Mouse (Mus musculus) intestine, postnatal 0 days (tissue): Measurements from ENCODE around the gene Gm26920. TPM values are rescaled to one million over a fixed set of nuclear protein-coding genes. Genes with fewer than 3 reads are reported as not detected.

Source experiments
- ATAC-seq: fragments of 200-750 bp; cut with Nextera tagmentation; 2 replicates; pipeline ENCODE4 v1.8.0; 2017; ENCODE audit warnings: mild to moderate bottlenecking, moderate TSS enrichment, moderate library complexity
- H3K27ac ChIP-seq: fragments of 300-500 bp; sonication (generic); 2 replicates; pipeline ENCODE4 v1.5.1; 2014; ENCODE audit warnings: mild to moderate bottlenecking, low read depth, low read length, moderate library complexity
- H3K27me3 ChIP-seq: fragments of 300-500 bp; sonication (generic); replicated peaks from 2 replicates; pipeline ENCODE4 v1.6.1; 2014; ENCODE audit warnings: low read length, mixed read lengths; ENCODE audit not compliant: control insufficient read depth, insufficient read depth
- H3K36me3 ChIP-seq: fragments of 300-500 bp; sonication (generic); 2 replicates; pipeline ENCODE4 v1.6.1; 2014; ENCODE audit warnings: mild to moderate bottlenecking, moderate library complexity; ENCODE audit not compliant: control insufficient read depth, insufficient read depth
- H3K4me1 ChIP-seq: fragments of 300-500 bp; sonication (generic); replicated peaks from 2 replicates; pipeline ENCODE4 v1.6.1; 2014; ENCODE audit warnings: antibody characterized with exemption, low read length, mixed read lengths; ENCODE audit not compliant: control insufficient read depth, insufficient read depth
- H3K4me2 ChIP-seq: fragments of 300-500 bp; sonication (generic); replicated peaks from 2 replicates; pipeline ENCODE4 v1.6.1; 2014; ENCODE audit warnings: low read depth, mild to moderate bottlenecking, moderate library complexity
- H3K4me3 ChIP-seq: fragments of 300-500 bp; sonication (generic); 2 replicates; pipeline ENCODE4 v1.5.1; 2014; ENCODE audit warnings: low read depth, low read length
- H3K9ac ChIP-seq: fragments of 300-500 bp; sonication (generic); 2 replicates; pipeline ENCODE4 v1.6.1; 2014; ENCODE audit warnings: mild to moderate bottlenecking, low read depth, low read length
- H3K9me3 ChIP-seq: fragments of 300-500 bp; sonication (generic); 2 replicates; pipeline ENCODE4 v1.6.1; 2016; ENCODE audit warnings: mixed run types; ENCODE audit not compliant: control insufficient read depth
- CTCF ChIP-seq: sonication (generic); IDR thresholded peaks from 2 replicates; pipeline ENCODE4 v1.5.1; 2016; ENCODE audit warnings: low read depth, mild to moderate bottlenecking, control low read depth, antibody characterized with exemption, moderate library complexity
- WGBS: fragments of 180-500 bp; shearing (Covaris S2); extraction: QIAGEN DNeasy Blood & Tissue Kit; methylation state at CpG from one replicate; pipeline ENCODE4 v1.1.7; 2014; 5-methylcytosine and 5-hydroxymethylcytosine counted together
- polyA plus RNA-seq: library from polyadenylated mRNA; unstranded; fragments of >200 nt; fragmentation: Nextera tagmentation; extraction: Ambion mirVana; gene quantifications from 2 replicates; pipeline ENCODE4 v1.2.1, GENCODE M21; 2015

The Gm26920 gene
- polyA plus RNA-seq, 1 experiment from 2014 or later: not detected

DNA sequence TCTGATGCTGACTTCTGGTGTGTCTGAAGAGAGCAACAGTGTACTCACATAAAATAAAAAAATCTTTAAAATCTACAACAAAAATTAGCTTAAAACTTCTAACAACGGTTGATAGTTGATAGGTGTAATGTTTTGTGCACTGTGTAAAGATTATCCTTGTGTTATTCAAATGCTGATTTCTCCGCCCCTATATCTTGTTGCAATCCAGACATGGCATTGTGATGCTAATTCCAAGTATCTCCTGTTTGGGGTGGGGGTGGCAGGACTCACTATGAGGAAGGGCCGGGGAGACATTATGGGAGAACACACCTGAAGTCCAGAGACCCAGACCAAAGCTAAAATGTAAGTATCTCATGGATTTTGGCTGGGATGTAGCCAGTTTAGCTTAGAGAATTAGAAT lies 58.8 kb downstream of the Gm26920 start:
- ATAC-seq: no peak
- no peaks in the 10 kb centered on the region for H3K9me3 ChIP-seq
- no peak overlapping the region for H3K9ac ChIP-seq
- no peak overlapping the region for H3K4me3 ChIP-seq
- peaks cover 15% of the 10 kb centered on the region for H3K36me3 ChIP-seq
- H3K4me1 ChIP-seq: no peaks in the 10 kb centered on the region
- WGBS: 86% methylated on average over 3 of the region's 3 CpGs
- H3K4me2 ChIP-seq: no peak overlapping the region
- H3K27ac ChIP-seq: no peak overlapping the region
- no peak for TF ChIP-seq CTCF
- H3K27me3 ChIP-seq: no peaks in the 10 kb centered on the region

DNA sequence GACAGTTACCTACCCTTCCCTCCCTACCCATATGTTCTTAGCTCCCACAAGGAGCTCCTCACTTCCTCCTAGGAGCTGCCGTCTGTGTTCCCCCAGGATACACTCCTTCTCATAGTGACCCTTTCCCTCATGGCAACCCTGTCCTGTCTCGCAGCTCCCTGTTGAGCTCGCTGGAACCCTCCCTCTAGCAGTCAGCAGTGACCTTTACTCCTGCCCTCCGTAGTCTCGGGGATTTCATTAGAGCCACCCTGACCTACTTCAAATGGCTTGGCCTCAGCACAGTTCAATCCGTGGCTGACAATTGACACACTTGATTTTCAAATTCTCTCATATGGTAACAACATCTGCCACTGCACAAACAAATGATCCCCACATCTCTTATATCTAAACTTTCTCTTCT lies 59.5 kb downstream of the Gm26920 start:
- no peak for ATAC-seq
- 11% methylated on average over 6 of the region's 6 CpGs for WGBS

GRCm38 (mm10) chr7:30028572-30028971 lies 61.6 kb downstream of the Gm26920 start:
- no peak for TF ChIP-seq CTCF
- Histone ChIP-seq H3K9ac (no peak overlapping the region), H3K36me3 (peaks cover 35% of the 10 kb centered on the region), H3K4me1 (no peaks in the 10 kb centered on the region), H3K9me3 (no peaks in the 10 kb centered on the region), H3K27ac (no peak overlapping the region; the same call in 1 of the 2 replicates), H3K27me3 (no peaks in the 10 kb centered on the region), H3K4me2 (no peak overlapping the region), H3K4me3 (no peak overlapping the region)
- 93% methylated on average over 3 of the region's 3 CpGs for WGBS
- ATAC-seq: no peak

More for the DNA sequence above, 59.5 kb downstream of the Gm26920 start:
- H3K27ac ChIP-seq: no peak overlapping the region
- H3K4me1 ChIP-seq: no peaks in the 10 kb centered on the region
- H3K9me3 ChIP-seq: no peaks in the 10 kb centered on the region
- no peaks in the 10 kb centered on the region for H3K27me3 ChIP-seq
- no peak overlapping the region for H3K4me2 ChIP-seq
- no peak overlapping the region for H3K9ac ChIP-seq
- no peak overlapping the region for H3K4me3 ChIP-seq
- no peak for TF ChIP-seq CTCF
- peaks cover 21% of the 10 kb centered on the region for H3K36me3 ChIP-seq

DNA sequence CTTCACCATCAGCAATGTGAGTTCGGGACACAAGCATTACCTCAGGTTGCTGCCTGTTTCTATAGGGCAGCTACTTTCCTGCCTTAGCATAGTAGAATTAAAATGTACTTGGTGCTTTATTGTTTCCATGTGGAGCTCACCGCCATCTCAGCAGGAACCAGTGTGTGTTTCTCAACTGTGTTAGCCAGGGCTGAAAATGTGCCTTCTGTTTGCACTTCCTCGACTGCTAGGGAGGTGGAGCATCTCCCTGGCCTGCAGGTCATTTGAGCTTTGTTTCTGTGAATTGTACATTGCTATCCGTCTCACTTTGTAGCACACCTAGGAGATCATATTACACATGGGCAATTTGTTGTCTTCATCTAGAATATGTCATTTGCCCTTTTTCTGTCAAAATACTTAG lies 62.9 kb downstream of the Gm26920 start:
- H3K27ac ChIP-seq: no peak overlapping the region
- H3K4me2 ChIP-seq: no peak overlapping the region
- WGBS: 64% methylated on average over 4 of the region's 4 CpGs
- peaks cover 47% of the 10 kb centered on the region for H3K36me3 ChIP-seq
- no peak for TF ChIP-seq CTCF
- no peak for ATAC-seq
- H3K4me1 ChIP-seq: no peaks in the 10 kb centered on the region
- H3K9ac ChIP-seq: no peak overlapping the region
- H3K4me3 ChIP-seq: no peak overlapping the region
- H3K9me3 ChIP-seq: no peaks in the 10 kb centered on the region
- H3K27me3 ChIP-seq: no peaks in the 10 kb centered on the region

- Histone ChIP-seq H3K9me3 (no peaks in the 10 kb centered on the region), H3K9ac (no peak overlapping the region), H3K27me3 (no peaks in the 10 kb centered on the region), H3K4me2 (no peak overlapping the region), H3K27ac (no peak overlapping the region), H3K4me1 (no peaks in the 10 kb centered on the region), H3K4me3 (no peak overlapping the region), H3K36me3 (peaks cover 59% of the 10 kb centered on the region)
- ATAC-seq: no peak
- TF ChIP-seq CTCF: peak; percentile 52
- 79% methylated on average over 5 of the region's 5 CpGs for WGBS
Measured at GRCm38 (mm10) chr7:30025358-30025757, 64.9 kb downstream of the Gm26920 start.

- Histone ChIP-seq H3K9me3 (no peaks in the 10 kb centered on the region), H3K27me3 (no peaks in the 10 kb centered on the region), H3K27ac (no peak overlapping the region), H3K9ac (no peak overlapping the region), H3K36me3 (peaks cover 71% of the 10 kb centered on the region), H3K4me3 (no peak overlapping the region), H3K4me1 (no peaks in the 10 kb centered on the region), H3K4me2 (no peak overlapping the region)
- 87% methylated on average over 8 of the region's 8 CpGs for WGBS
- ATAC-seq: no peak
- TF ChIP-seq CTCF: no peak
Measured at GRCm38 (mm10) chr7:30023800-30024199, 66.4 kb downstream of the Gm26920 start.

DNA sequence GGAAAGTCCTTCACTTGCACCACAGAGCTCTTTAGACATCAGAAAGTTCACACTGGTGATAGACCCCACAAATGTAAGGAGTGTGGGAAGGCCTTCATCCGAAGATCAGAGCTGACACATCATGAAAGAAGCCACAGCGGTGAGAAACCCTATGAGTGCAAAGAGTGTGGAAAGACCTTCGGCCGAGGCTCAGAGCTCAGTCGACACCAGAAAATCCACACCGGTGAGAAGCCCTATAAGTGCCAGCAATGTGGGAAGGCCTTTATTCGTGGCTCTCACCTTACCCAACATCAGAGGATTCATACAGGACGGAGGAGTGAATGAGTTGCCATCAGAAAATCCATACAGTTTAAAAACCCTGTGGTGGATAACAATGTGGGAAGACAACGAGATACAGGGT lies 66.9 kb downstream of the Gm26920 start:
- no peaks in the 10 kb centered on the region for H3K4me1 ChIP-seq
- 95% methylated on average over 9 of the region's 9 CpGs for WGBS
- no peak overlapping the region for H3K27ac ChIP-seq
- no peaks in the 10 kb centered on the region for H3K9me3 ChIP-seq
- no peak overlapping the region for H3K4me3 ChIP-seq
- peaks cover 74% of the 10 kb centered on the region for H3K36me3 ChIP-seq
- no peak for TF ChIP-seq CTCF
- no peak overlapping the region for H3K4me2 ChIP-seq
- H3K27me3 ChIP-seq: no peaks in the 10 kb centered on the region
- H3K9ac ChIP-seq: no peak overlapping the region
- ATAC-seq: no peak
